Mouse (Mus musculus) cerebellum, adult 11 months (tissue): ENCODE results near the gene Hpgds.

Experiments
- DNase-seq: peaks from one replicate; pipeline ENCODE4 v3.0.0; 2022

The Hpgds gene

DNA sequence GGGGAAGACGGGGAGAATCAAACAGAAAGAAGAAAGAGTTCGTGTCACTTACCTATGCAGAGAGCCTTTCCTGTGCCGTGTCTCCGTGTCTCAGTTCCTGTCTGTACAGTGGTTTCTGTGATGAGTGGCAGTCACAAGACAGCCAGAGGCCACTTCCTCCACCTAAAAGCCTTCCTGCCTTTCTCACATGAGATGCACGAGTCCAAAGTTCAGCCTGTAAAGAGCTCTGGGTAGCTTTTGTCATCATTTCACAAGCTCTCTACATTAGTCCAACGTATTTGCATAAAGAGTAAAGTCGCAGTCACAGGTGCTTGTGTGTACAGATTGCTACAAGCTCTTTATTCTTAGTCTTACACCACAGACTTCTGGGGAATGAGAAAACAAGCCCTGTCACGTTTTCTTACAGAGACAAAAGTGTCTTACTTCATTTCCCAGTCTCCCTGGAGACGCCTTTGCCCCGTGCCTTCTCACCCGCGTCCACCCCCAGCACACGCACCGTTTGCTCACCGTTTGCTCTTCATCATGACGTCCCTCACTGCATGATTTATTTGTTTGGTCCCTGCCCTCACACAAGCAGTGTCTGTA lies at the start of gene Hpgds:
TSS of gene Hpgds (minus strand) at position 288 of the 585 bp plus-strand sequence.
- no peak for DNase-seq

DNA sequence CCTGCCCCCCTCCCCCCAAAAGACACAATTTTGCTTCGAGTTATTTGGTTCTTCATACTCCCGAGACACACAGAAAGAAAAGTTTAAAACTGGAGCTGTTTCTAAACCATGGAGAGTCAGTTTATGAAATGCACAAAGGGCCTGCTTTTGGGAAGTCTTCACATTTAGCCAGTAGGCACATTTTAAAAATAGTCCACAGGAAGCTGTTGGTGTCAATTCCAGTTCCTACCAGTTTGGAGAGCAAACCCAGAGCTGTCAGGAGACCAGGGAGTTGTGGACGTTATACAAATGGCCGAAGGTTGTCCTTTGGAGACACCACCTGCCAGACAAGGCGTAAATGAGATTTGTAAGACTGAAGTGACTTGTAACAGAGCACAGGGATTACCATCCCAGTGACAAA lies 20.3 kb upstream of the Hpgds start:
- DNase-seq: no peak

DNA sequence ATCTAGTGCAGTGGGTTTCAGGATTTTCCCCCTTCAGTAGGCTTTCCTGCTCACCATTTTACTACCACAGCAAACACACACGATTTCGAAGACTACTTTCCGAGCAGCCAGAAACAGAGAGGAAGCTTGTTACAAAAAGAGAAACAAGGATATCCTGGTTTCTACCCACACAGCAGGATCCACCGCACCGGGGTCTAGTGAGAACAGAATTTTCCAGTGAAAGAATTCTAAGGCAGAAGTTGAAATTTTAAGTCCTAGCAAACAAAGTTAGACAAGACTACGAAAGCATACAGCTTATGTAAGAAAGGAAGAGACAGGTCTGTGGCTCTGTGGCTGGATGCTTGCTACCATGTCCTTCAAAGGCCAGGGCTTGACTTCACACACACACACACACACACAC lies 19.4 kb upstream of the Hpgds start:
- DNase-seq: no peak

DNA sequence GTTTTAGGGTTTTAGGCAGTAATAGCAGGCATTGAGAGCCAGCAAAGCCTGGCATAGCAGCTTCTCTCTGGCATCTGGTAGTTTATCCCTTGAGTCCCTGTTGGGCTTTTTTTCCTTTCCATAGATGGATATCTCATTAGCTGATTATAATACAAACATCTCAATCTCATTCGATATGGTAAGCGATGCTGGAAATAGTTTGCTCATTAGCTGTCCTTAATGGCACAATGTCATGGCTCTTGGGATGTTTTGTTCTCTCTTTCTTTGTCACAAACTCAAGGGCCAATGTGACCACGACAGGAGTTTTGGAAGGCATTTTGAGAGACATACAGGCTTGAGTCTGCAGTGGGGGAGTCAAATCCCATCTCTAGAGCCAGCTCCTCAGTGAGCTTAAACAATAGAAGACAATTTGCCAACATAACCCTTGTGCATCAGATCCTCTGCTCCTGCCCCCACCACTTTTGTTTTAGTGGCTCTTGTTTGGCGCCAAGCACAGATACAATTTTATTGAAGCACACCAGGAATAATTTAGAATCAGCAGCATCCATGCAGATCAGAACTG lies 14.8 kb upstream of the Hpgds start:
- no peak for DNase-seq

DNA sequence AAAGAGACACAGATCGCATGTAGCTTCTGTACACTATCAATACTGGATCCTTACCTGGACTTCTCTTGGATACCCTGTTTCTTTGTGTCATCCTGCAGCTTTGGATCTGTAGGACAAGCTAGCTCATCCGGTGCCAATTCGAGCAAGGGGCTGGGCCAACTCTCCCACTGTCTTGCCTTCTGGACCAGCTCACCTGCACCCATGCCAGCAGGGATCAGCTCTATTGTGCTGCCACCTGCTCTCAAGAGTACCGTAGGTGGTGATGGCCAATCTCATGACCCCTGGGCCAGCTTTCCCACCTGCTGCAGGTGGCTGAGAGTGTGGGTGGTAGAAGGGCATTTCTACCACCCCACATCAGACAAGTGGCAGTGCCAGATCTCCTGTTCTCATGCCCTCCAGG lies 12.3 kb upstream of the Hpgds start:
- DNase-seq: peak; percentile 72

DNA sequence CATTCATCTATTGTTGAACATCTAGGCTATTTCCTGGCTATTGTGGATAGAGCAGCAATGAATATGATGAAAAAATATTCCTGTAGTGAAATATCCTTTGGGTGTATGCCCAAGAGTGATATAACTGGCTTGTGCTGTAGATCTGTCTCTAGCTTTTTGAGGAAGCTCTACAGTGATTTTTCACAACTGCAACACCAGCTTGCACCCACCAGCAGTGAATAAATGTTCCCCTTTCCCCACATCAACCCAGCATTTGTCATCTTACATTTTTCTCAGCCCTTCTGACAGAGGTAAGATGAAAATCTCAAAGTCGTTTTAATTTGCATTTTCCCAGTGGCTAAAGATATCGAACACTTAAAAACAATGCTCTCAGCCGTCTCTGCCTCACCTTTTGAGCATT lies 8.9 kb upstream of the Hpgds start:
- DNase-seq: no peak

DNA sequence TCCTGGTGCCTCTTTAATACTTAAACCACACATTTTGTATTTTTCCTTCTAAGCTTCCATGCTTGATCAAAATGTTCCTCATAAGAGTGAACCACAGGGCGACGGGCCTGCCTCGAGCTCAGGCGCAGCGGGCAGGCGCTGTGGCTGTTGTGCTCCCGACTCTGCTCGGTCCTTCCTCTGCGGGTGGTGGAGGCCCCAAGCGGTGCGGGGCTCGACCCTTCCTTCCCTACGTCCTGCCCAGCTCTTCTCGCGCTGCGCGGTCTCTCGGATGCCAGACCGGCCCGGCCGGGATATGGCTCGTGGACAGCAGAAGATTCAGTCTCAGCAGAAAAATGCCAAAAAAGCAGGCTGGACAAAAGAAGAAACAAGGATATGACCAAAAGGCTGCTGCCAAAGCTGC lies 6.0 kb upstream of the Hpgds start:
- DNase-seq: peak; percentile 12

DNA sequence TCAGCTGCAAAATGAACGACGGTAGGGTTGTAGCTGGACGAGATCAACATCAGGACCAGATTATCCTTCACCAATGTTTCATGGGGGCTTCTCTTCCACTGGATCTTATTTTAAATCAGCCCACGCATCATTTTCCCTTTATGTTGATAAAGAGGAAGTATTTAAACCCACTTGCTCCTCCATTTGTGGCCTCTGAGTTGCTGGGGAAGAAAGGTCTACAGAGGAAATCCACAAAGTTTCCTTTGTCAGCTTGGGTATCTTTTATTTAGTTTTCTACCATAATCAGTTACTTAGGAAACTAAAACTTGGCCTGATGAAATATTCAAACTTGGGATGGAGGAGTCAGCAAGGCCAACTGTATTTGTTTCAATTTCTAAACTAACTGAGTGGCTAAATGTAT lies 1.7 kb upstream of the Hpgds start:
- no peak for DNase-seq

DNA sequence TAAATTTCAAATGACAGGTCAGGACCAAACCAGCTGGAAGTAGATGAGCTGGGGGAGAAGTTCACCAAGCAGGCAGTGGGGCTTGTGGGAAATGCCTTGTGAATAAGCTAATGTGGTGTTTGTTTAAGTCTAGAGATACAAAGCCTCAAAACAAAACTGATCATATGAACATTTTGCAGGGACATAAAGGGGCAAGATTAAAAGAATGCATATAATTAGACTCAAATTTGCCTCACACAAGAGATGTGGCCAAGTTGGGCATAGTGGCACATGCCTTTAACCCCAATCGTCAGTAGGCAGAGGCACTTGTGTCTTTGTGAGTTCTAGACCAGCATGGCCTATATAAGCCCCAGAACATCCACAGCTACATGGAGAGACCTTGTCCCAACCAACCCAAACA lies 2.4 kb downstream of the Hpgds start:
- DNase-seq: no peak

DNA sequence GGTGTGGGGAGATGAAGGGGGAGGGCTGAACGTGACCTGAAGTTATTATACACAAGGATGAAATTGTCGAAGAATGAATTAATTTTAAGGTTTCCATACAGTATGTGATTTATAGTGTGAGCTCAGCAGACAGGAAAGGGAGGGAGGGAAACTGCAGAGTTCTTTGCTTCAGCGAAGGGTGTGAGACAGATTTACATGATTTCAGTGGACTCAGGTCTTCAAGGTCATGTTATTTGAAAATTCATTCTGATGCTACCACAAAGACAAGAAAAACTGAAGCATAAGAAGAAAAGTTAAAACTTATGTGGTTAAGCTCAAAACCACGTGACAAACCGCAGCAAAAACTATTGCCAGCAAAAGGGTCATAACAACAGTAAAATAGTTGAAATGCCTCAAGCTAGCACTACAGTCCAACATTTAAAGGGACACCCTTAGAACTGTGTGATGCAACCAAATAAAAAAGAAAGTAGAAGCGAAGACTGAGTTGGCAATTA lies 3.9 kb downstream of the Hpgds start:
- DNase-seq: no peak

DNA sequence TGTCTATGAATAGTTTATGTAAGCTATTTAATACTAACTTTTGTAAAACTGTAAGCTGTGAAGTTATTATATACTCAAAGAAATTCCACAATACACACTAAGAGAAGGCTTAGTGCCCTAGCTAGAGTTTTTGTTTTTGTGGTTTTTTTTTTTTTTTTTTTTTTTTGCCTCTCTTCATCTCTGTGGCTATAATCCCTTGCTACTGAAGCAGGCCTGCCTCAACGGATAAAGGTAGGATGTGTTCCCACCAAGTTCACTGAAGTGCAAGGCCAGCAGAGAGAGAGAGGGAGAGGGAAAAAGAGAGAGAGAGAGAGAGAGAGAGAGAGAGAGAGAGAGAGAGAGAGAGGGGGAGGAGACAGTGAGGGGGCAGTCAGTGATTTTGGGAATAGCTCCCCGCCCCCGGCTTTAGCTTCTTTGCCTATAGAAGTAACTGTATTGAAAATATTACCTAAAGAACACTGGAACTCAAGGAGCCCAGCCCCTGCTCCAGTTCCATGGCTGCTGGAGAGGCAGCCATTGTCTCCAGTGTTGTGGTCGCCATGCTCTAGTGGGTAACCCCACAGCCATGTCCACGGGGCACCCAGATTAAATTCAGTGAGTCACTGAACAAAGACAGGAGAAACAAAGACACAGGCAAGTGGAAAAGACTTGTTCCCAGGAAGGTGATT lies 4.5 kb downstream of the Hpgds start:
- DNase-seq: no peak

DNA sequence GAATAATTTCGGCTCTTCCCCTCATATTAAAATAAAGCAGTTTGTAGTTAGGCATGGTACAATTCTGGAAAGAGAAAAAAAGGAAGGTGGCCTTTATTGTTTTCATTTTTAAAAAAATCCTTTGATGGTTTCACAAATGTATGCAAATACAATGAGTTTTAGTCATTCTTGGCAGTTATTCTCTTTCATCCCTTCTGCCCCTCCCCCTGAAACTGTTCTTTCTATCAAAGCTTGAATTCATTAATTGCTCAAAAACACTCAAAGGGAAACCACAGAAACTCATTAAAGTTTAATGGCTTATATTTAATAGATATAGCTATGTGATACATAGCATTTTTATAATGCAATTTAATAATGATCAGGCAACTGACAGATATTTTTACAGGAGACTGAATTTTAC lies 6.5 kb downstream of the Hpgds start:
- no peak for DNase-seq

DNA sequence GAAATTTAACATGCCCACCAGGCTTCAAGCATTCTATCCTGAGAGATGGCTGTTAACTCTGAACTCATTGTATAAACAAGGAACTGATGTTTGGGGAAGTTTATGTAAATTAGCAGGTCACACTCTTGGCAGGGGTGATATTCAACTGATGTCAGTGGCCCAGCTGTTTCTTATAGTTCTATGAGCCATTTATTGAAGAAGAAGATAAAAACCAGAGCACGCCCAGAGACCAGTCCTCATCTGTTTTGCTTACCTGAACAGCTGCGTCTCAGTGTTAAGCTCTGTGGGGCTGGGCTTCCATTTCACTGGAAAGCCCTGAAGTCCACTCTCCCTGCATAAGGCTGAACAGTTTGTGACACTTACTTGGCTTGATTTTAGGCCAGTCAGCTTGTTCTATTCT lies 6.9 kb downstream of the Hpgds start:
- no peak for DNase-seq

DNA sequence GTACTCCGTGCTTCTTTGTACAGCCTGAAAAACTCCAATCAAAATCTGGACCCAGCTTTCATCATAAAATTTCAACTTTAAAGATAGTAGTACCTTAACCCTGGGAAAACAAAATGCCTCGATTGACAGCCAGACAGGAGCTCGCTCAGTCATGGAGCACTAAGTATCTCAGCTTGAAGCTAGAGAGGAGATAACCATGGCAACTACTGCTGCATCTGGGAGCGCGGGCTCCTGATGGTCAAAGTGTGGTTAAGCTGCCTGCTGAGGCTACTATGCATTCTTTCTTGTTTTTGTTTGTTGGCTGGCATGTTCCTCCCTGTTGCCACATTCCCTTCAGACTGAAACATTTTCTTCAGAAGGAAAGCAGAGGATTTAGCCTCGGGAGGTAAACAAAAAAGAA lies 12.3 kb downstream of the Hpgds start:
- no peak for DNase-seq

DNA sequence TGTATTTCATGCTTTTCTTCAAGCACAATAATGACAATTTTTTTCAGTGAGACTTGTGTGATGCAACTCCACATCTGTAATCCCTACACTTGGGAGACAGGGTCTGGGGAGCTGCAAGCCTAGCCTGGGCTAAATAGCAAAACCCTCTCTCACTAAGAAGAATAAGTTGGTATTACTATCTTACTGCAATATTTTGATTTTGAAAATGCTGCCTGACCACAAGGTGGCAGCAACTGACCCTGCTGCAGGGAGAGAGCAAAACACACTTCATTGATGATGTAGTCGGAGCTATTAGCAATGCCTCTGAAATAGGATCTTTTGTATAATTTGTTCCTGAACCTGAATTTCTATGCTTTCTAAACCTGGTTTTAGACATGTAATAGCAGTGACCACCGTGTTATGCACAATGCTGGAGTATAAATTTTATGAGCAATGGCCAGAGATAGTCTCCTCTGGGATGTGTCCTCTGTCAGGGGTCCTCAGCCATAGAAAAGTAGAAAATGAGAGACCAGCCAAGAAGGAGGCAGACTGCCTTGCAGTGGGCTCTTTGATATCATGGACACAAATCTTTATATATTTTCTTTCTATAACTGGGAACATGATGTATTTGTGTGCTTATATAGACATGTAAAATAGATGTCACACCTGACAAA lies 18.5 kb downstream of the Hpgds start:
- peak; percentile 27 for DNase-seq

DNA sequence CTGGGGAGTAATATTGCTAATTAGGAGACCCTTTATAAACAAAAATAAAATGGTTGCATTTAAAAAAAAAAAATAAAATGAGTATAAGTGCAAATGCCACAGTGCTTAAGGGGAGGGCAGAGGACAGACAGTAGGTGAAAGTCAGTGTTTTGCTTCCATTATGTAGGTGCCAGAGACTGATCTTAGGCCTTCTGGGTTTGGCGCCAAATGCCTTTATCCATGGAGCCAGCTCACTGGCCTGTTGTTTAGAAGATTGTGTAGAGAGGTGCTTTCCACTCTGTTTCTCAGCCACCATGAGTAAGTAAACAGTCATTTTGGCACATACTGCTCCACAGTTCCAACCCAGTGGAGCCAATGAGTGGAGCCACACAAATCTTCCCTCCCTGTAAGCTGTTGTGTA lies 27.2 kb downstream of the Hpgds start:
- no peak for DNase-seq

DNA sequence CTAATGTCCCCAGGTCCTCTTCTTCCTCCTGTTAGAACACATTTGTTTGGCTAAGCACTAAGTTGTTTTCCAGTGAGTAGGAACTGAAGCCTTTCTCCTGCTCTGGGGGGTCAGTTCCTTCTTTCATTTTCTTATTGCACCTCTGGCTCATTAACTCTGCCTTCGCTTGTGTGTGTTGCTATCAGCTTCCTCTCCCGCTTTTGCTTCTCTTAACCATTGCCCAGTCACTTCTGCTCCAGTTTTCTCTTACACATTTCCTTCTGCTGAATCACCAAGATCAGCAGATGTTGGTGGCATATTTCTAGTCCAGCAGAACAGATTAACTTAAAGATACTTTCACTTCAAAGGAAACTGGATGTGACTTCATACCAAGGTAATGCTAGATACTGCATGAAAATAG lies 29.8 kb downstream of the Hpgds start:
- no peak for DNase-seq

DNA sequence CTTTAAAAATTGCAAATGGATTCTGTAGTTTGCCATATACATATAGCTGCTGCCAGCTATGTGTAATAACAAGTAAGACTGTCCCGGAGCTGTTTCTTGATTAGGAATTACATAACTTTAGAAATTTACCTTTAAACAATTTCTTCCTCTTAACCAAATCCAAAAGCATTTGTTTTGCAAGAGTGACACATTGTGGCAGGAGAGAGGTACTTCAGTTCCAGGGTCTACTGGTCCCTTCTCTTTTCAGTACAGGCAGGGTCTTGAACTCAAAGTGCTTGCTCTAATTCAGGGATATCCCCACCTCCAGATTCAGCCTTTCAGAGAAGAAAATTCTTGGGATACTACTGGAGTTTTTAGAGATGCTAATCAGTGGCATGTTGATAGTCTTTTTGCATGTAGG lies 65.6 kb downstream of the Hpgds start:
- no peak for DNase-seq

DNA sequence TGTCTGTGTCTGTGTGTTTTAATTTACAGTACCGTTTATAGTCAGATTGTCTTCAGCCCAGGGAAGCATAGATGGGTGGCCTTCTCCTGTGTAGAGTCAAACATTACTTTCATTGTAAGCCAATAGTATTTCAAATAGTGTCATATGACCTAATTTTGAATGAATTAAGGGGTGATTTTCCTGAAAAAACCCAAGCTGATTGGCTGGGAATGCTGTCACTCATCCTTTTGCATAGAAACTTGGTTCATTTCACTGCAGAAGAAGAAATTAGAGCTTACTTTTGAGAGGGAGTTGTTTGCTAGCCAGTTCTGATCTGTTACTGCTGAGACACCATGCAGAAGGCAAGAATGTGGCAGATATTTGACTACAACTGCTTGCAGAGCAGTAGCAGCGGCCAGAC lies 69.5 kb downstream of the Hpgds start:
- DNase-seq: no peak
